Mouse (Mus musculus): ENCODE data around the gene Urgcp.

Gene Urgcp

GRCm38 (mm10) chr11:5738888-5739632 lies 23.1 kb downstream of the Urgcp start:
- H3K27me3 ChIP-seq (ENCODE audit: insufficient read depth, low read length): peaks cover 3% of the 10 kb centered on the region; the same call in 1 of the 2 replicates
- no peaks in the 10 kb centered on the region for H3K36me3 ChIP-seq (ENCODE audit: insufficient read depth, low read length)
- peaks cover 4% of the 10 kb centered on the region for H3K9me3 ChIP-seq (ENCODE audit: low read length)
- peaks cover 50% of the 10 kb centered on the region for H3K4me1 ChIP-seq (replicated peaks; ENCODE audit: low read depth, low read length)
- TF ChIP-seq POU5F1 (IDR thresholded peaks at IDR 0.05; ENCODE audit: borderline replicate concordance, low read length) (no peak), NANOG (IDR thresholded peaks at IDR 0.05; ENCODE audit: borderline replicate concordance, low read length) (no peak), CTCF (conservative IDR thresholded peaks at IDR 0.05; ENCODE audit: low read length) (no peak)
- H3K4me3 ChIP-seq (replicated peaks; ENCODE audit: low read length): no peak overlapping the region

GRCm38 (mm10) chr11:5737137-5737536 lies 25.0 kb downstream of the Urgcp start:
- peaks cover 65% of the 10 kb centered on the region for H3K4me1 ChIP-seq (replicated peaks; ENCODE audit: low read depth, low read length)
- no peak overlapping the region for H3K4me3 ChIP-seq (replicated peaks; ENCODE audit: low read length)
- H3K36me3 ChIP-seq (ENCODE audit: insufficient read depth, low read length): peaks cover 5% of the 10 kb centered on the region
- no peaks in the 10 kb centered on the region for H3K27me3 ChIP-seq (ENCODE audit: insufficient read depth, low read length)
- no peak for TF ChIP-seq POU5F1 (IDR thresholded peaks at IDR 0.05; ENCODE audit: borderline replicate concordance, low read length)
- no peak for TF ChIP-seq NANOG (IDR thresholded peaks at IDR 0.05; ENCODE audit: borderline replicate concordance, low read length)
- no peak for TF ChIP-seq CTCF (conservative IDR thresholded peaks at IDR 0.05; ENCODE audit: low read length)
- H3K9me3 ChIP-seq (ENCODE audit: low read length): no peaks in the 10 kb centered on the region

- Histone ChIP-seq H3K4me3 (replicated peaks; ENCODE audit: low read length) (no peak overlapping the region), H3K9me3 (ENCODE audit: low read length) (no peaks in the 10 kb centered on the region), H3K36me3 (ENCODE audit: insufficient read depth, low read length) (peaks cover 15% of the 10 kb centered on the region), H3K4me1 (replicated peaks; ENCODE audit: low read depth, low read length) (peaks cover 46% of the 10 kb centered on the region), H3K27me3 (ENCODE audit: insufficient read depth, low read length) (no peaks in the 10 kb centered on the region)
- TF ChIP-seq POU5F1 (IDR thresholded peaks at IDR 0.05; ENCODE audit: borderline replicate concordance, low read length): no peak
- TF ChIP-seq NANOG (IDR thresholded peaks at IDR 0.05; ENCODE audit: borderline replicate concordance, low read length): no peak
- TF ChIP-seq CTCF (conservative IDR thresholded peaks at IDR 0.05; ENCODE audit: low read length): no peak
Observed at GRCm38 (mm10) chr11:5734323-5734722, 27.9 kb downstream of the Urgcp start.

- peaks cover 49% of the 10 kb centered on the region for H3K4me1 ChIP-seq (replicated peaks; ENCODE audit: low read depth, low read length)
- peaks cover 15% of the 10 kb centered on the region for H3K36me3 ChIP-seq (ENCODE audit: insufficient read depth, low read length)
- no peaks in the 10 kb centered on the region for H3K9me3 ChIP-seq (ENCODE audit: low read length)
- TF ChIP-seq CTCF (conservative IDR thresholded peaks at IDR 0.05; ENCODE audit: low read length) (no peak), NANOG (IDR thresholded peaks at IDR 0.05; ENCODE audit: borderline replicate concordance, low read length) (no peak), POU5F1 (IDR thresholded peaks at IDR 0.05; ENCODE audit: borderline replicate concordance, low read length) (no peak)
- no peak overlapping the region for H3K4me3 ChIP-seq (replicated peaks; ENCODE audit: low read length)
- no peaks in the 10 kb centered on the region for H3K27me3 ChIP-seq (ENCODE audit: insufficient read depth, low read length)
Observed at GRCm38 (mm10) chr11:5732401-5732800, 29.8 kb downstream of the Urgcp start.

GRCm38 (mm10) chr11:5729582-5729981 lies 32.6 kb downstream of the Urgcp start:
- H3K36me3 ChIP-seq (ENCODE audit: insufficient read depth, low read length): peaks cover 19% of the 10 kb centered on the region
- TF ChIP-seq POU5F1 (IDR thresholded peaks at IDR 0.05; ENCODE audit: borderline replicate concordance, low read length): no peak
- no peak for TF ChIP-seq CTCF (conservative IDR thresholded peaks at IDR 0.05; ENCODE audit: low read length)
- no peak for TF ChIP-seq NANOG (IDR thresholded peaks at IDR 0.05; ENCODE audit: borderline replicate concordance, low read length)
- H3K27me3 ChIP-seq (ENCODE audit: insufficient read depth, low read length): no peaks in the 10 kb centered on the region
- H3K4me1 ChIP-seq (replicated peaks; ENCODE audit: low read depth, low read length): peaks cover 42% of the 10 kb centered on the region
- H3K4me3 ChIP-seq (replicated peaks; ENCODE audit: low read length): no peak overlapping the region
- no peaks in the 10 kb centered on the region for H3K9me3 ChIP-seq (ENCODE audit: low read length)

GRCm38 (mm10) chr11:5718611-5719354 lies 43.4 kb downstream of the Urgcp start:
- peaks cover 60% of the 10 kb centered on the region for H3K36me3 ChIP-seq (ENCODE audit: insufficient read depth, low read length)
- H3K4me1 ChIP-seq (replicated peaks; ENCODE audit: low read depth, low read length): peaks cover 57% of the 10 kb centered on the region
- 0 out of 2 replicates have a peak overlapping the region, but pooled peaks have one; percentile 72 for H3K4me3 ChIP-seq (replicated peaks; ENCODE audit: low read length)
- H3K9me3 ChIP-seq (ENCODE audit: low read length): no peaks in the 10 kb centered on the region
- H3K27me3 ChIP-seq (ENCODE audit: insufficient read depth, low read length): peaks cover 21% of the 10 kb centered on the region
- no peak for TF ChIP-seq POU5F1 (IDR thresholded peaks at IDR 0.05; ENCODE audit: borderline replicate concordance, low read length)
- TF ChIP-seq NANOG (IDR thresholded peaks at IDR 0.05; ENCODE audit: borderline replicate concordance, low read length): no peak
- no peak for TF ChIP-seq CTCF (conservative IDR thresholded peaks at IDR 0.05; ENCODE audit: low read length)

GRCm38 (mm10) chr11:5716938-5717705 lies 45.1 kb downstream of the Urgcp start:
- peaks cover 62% of the 10 kb centered on the region for H3K4me1 ChIP-seq (replicated peaks; ENCODE audit: low read depth, low read length)

GRCm38 (mm10) chr11:5716246-5716645 lies 45.9 kb downstream of the Urgcp start:
- Histone ChIP-seq H3K4me1 (replicated peaks; ENCODE audit: low read depth, low read length) (peaks cover 64% of the 10 kb centered on the region), H3K4me3 (replicated peaks; ENCODE audit: low read length) (peak overlapping the region; percentile 72), H3K27me3 (ENCODE audit: insufficient read depth, low read length) (peaks cover 21% of the 10 kb centered on the region), H3K36me3 (ENCODE audit: insufficient read depth, low read length) (peaks cover 49% of the 10 kb centered on the region), H3K9me3 (ENCODE audit: low read length) (no peaks in the 10 kb centered on the region)
- no peak for TF ChIP-seq NANOG (IDR thresholded peaks at IDR 0.05; ENCODE audit: borderline replicate concordance, low read length)
- no peak for TF ChIP-seq CTCF (conservative IDR thresholded peaks at IDR 0.05; ENCODE audit: low read length)
- TF ChIP-seq POU5F1 (IDR thresholded peaks at IDR 0.05; ENCODE audit: borderline replicate concordance, low read length): no peak

More at GRCm38 (mm10) chr11:5716938-5717705, 45.1 kb downstream of the Urgcp start:
- no peak for TF ChIP-seq CTCF (conservative IDR thresholded peaks at IDR 0.05; ENCODE audit: low read length)
- Histone ChIP-seq H3K36me3 (ENCODE audit: insufficient read depth, low read length) (peaks cover 53% of the 10 kb centered on the region), H3K4me3 (replicated peaks; ENCODE audit: low read length) (peak overlapping the region; percentile 72), H3K9me3 (ENCODE audit: low read length) (no peaks in the 10 kb centered on the region), H3K27me3 (ENCODE audit: insufficient read depth, low read length) (peaks cover 21% of the 10 kb centered on the region)

All from E14TG2a.4 (cell line).